Mouse (Mus musculus) myocyte (in vitro differentiated cells): ENCODE data around the gene Ankrd39.

ENCODE experiments used
- E2F4 ChIP-seq: IDR thresholded peaks from one replicate; pipeline ENCODE4 v1.6.1; 2011; ENCODE audit warnings: mild to moderate bottlenecking, control low read depth, moderate library complexity; ENCODE audit not compliant: insufficient read depth
- MAX ChIP-seq: IDR thresholded peaks from one replicate; pipeline ENCODE4 v1.6.1; 2011; ENCODE audit warnings: low read depth, mild to moderate bottlenecking, control low read depth
- MYOD1 ChIP-seq, 3 experiments: IDR thresholded peaks; one replicate each; pipeline ENCODE4 v1.6.1; 2011; ENCODE audit warnings: control low read depth in 2 of 3, low read depth in 2 of 3, mild to moderate bottlenecking in 2 of 3, moderate library complexity in 1 of 3; ENCODE audit not compliant: insufficient read length in 2 of 3, control insufficient read depth in 1 of 3
- MYOG ChIP-seq, 3 experiments: IDR thresholded peaks; one replicate each; pipeline ENCODE4 v1.6.1; 2011; ENCODE audit warnings: control low read depth in 2 of 3, low read depth in 2 of 3, mild to moderate bottlenecking in 2 of 3; ENCODE audit not compliant: insufficient read length in 2 of 3, control insufficient read depth in 1 of 3, insufficient read depth in 1 of 3
- POLR2A ChIP-seq: IDR thresholded peaks from one replicate; pipeline ENCODE4 v1.6.1; 2011; ENCODE audit warnings: low read depth, mild to moderate bottlenecking, control low read depth, moderate library complexity; ENCODE audit not compliant: insufficient read length
- POLR2AphosphoS2 ChIP-seq: IDR thresholded peaks from one replicate; pipeline ENCODE4 v1.6.1; 2011; ENCODE audit warnings: low read depth, control low read depth; ENCODE audit not compliant: insufficient read length
- TCF12 ChIP-seq: IDR thresholded peaks from one replicate; pipeline ENCODE4 v1.6.1; 2011; ENCODE audit warnings: mild to moderate bottlenecking, control low read depth; ENCODE audit not compliant: poor library complexity, insufficient read depth, severe bottlenecking
- TCF3 ChIP-seq: IDR thresholded peaks from one replicate; pipeline ENCODE4 v1.6.1; 2011; ENCODE audit warnings: low read depth, control low read depth; ENCODE audit not compliant: insufficient read length

DNA sequence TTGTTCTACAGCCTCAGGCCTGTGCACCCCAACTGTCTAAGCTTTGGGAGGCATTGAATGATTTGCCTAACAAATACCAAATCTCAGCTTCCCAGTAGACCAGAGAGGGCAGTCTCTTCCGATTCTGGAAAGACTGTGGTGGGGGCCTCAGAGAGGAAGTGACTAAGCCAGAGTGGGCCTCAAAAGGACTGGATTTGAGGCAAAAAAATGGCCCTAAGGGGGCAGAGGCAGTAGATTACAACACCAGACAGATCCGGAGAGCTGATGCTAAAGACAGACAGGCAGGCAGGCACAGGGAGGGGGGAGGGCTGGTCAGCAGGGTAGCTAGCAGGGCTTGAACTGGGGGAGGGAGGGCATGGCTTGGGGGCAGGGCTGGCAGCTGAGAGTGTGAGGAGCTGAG lies 19.2 kb upstream of the Ankrd39 start:
- no peak for TF ChIP-seq POLR2AphosphoS2
- TF ChIP-seq POLR2A, result no peak
- no peak for TF ChIP-seq TCF12
- TF ChIP-seq MYOD1 (IDR thresholded peaks at IDR 0.05; ENCODE audit: control insufficient read depth in 1 of 3, insufficient read length in 2 of 3, low read depth in 2 of 3), result no peak
- no peak for TF ChIP-seq MYOG (IDR thresholded peaks at IDR 0.05; ENCODE audit: control insufficient read depth in 1 of 3, insufficient read depth in 1 of 3, insufficient read length in 2 of 3, low read depth in 2 of 3)
- TF ChIP-seq MAX, result no peak
- TF ChIP-seq E2F4, result no peak
- no peak for TF ChIP-seq TCF3
